Mouse (Mus musculus): ENCODE measurements around the gene Ctr9. TPM values are rescaled to one million over a fixed set of nuclear protein-coding genes. Genes with fewer than 3 reads are reported as not detected.

The Ctr9 gene
- polyA plus RNA-seq, 1 experiment from 2014 or later, result 62.9 TPM

- ATAC-seq (ENCODE audit: low read depth), result peak; percentile 72
- H3K4me3 ChIP-seq (ENCODE audit: low read length), result peak overlapping the region; percentile 98
- peaks cover 36% of the 10 kb centered on the region for H3K36me3 ChIP-seq (ENCODE audit: control insufficient read depth, insufficient read depth, low read length)
- no peaks in the 10 kb centered on the region for H3K9me3 ChIP-seq (ENCODE audit: control insufficient read depth, low read length)
- H3K4me2 ChIP-seq (ENCODE audit: low read depth, low read length), result peak overlapping the region; percentile 80; the same call in 1 of the 2 replicates
- H3K9ac ChIP-seq (ENCODE audit: low read length), result peak overlapping the region; percentile 100
- under 1% methylated on average over 83 of the region's 83 CpGs for WGBS
- no peaks in the 10 kb centered on the region for H3K27me3 ChIP-seq (ENCODE audit: control insufficient read depth, insufficient read depth, low read depth, low read length)
- H3K4me1 ChIP-seq (replicated peaks; ENCODE audit: control insufficient read depth, insufficient read depth, low read length), result peaks cover 20% of the 10 kb centered on the region
- H3K27ac ChIP-seq (ENCODE audit: low read length), result peak overlapping the region; percentile 99
These were observed 53.5 kb downstream of the Ctr9 start for GRCm38 (mm10) chr7:111082043-111082821.

GRCm38 (mm10) chr7:111082822-111083732 is 54.3 kb downstream of the Ctr9 start, which contains the start of gene Eif4g2:
TSS of gene Eif4g2 (minus strand) at chr7:111083030.
- Histone ChIP-seq H3K9me3 (ENCODE audit: control insufficient read depth, low read length) (no peaks in the 10 kb centered on the region), H3K36me3 (ENCODE audit: control insufficient read depth, insufficient read depth, low read length) (peaks cover 27% of the 10 kb centered on the region), H3K27ac (ENCODE audit: low read length) (peak within 1 kb of the TSS; percentile 100), H3K4me3 (ENCODE audit: low read length) (peak within 1 kb of the TSS; percentile 98), H3K4me2 (ENCODE audit: low read depth, low read length) (peak within 1 kb of the TSS; percentile 80), H3K27me3 (ENCODE audit: control insufficient read depth, insufficient read depth, low read depth, low read length) (no peaks in the 10 kb centered on the region), H3K9ac (ENCODE audit: low read length) (peak within 1 kb of the TSS; percentile 100), H3K4me1 (replicated peaks; ENCODE audit: control insufficient read depth, insufficient read depth, low read length) (peaks cover 20% of the 10 kb centered on the region)
- peak; percentile 99 for ATAC-seq (ENCODE audit: low read depth)
- under 1% methylated on average over 69 of the region's 70 CpGs for WGBS

- Histone ChIP-seq H3K9me3 (ENCODE audit: control insufficient read depth, low read length) (no peaks in the 10 kb centered on the region), H3K4me2 (ENCODE audit: low read depth, low read length) (peak overlapping the region; percentile 78), H3K27ac (ENCODE audit: low read length) (peak overlapping the region; percentile 100), H3K27me3 (ENCODE audit: control insufficient read depth, insufficient read depth, low read depth, low read length) (no peaks in the 10 kb centered on the region), H3K36me3 (ENCODE audit: control insufficient read depth, insufficient read depth, low read length) (peaks cover 22% of the 10 kb centered on the region), H3K4me3 (ENCODE audit: low read length) (peak overlapping the region; percentile 98), H3K4me1 (replicated peaks; ENCODE audit: control insufficient read depth, insufficient read depth, low read length) (peaks cover 19% of the 10 kb centered on the region), H3K9ac (ENCODE audit: low read length) (peak overlapping the region; percentile 97)
- no peak for ATAC-seq (ENCODE audit: low read depth)
- WGBS, result 7% methylated on average over 4 of the region's 4 CpGs
These were observed 55.0 kb downstream of the Ctr9 start for GRCm38 (mm10) chr7:111083733-111084120.

GRCm38 (mm10) chr7:111084443-111084842 is 55.7 kb downstream of the Ctr9 start:
- peaks cover 16% of the 10 kb centered on the region for H3K36me3 ChIP-seq (ENCODE audit: control insufficient read depth, insufficient read depth, low read length)
- H3K4me3 ChIP-seq (ENCODE audit: low read length), result no peak overlapping the region
- WGBS, result 71% methylated on average over 2 of the region's 2 CpGs
- H3K4me2 ChIP-seq (ENCODE audit: low read depth, low read length), result no peak overlapping the region
- peaks cover 17% of the 10 kb centered on the region for H3K4me1 ChIP-seq (replicated peaks; ENCODE audit: control insufficient read depth, insufficient read depth, low read length)
- no peaks in the 10 kb centered on the region for H3K27me3 ChIP-seq (ENCODE audit: control insufficient read depth, insufficient read depth, low read depth, low read length)
- no peak for ATAC-seq (ENCODE audit: low read depth)
- H3K27ac ChIP-seq (ENCODE audit: low read length), result no peak overlapping the region
- no peaks in the 10 kb centered on the region for H3K9me3 ChIP-seq (ENCODE audit: control insufficient read depth, low read length)
- H3K9ac ChIP-seq (ENCODE audit: low read length), result 0 out of 2 replicates have a peak overlapping the region, but pooled peaks have one; percentile 11

- Histone ChIP-seq H3K27ac (ENCODE audit: low read length) (no peak overlapping the region), H3K4me2 (ENCODE audit: low read depth, low read length) (no peak overlapping the region), H3K4me1 (replicated peaks; ENCODE audit: control insufficient read depth, insufficient read depth, low read length) (peaks cover 12% of the 10 kb centered on the region), H3K4me3 (ENCODE audit: low read length) (no peak overlapping the region), H3K9ac (ENCODE audit: low read length) (no peak overlapping the region), H3K27me3 (ENCODE audit: control insufficient read depth, insufficient read depth, low read depth, low read length) (no peaks in the 10 kb centered on the region), H3K36me3 (ENCODE audit: control insufficient read depth, insufficient read depth, low read length) (peaks cover 9% of the 10 kb centered on the region; the same call in 1 of the 2 replicates), H3K9me3 (ENCODE audit: control insufficient read depth, low read length) (no peaks in the 10 kb centered on the region)
- no peak for ATAC-seq (ENCODE audit: low read depth)
These were observed 56.4 kb downstream of the Ctr9 start for GRCm38 (mm10) chr7:111085153-111085552.

GRCm38 (mm10) chr7:111095169-111095568 is 66.4 kb downstream of the Ctr9 start:
- no peak overlapping the region for H3K4me3 ChIP-seq (ENCODE audit: low read length)
- H3K4me1 ChIP-seq (replicated peaks; ENCODE audit: control insufficient read depth, insufficient read depth, low read length), result no peaks in the 10 kb centered on the region
- no peak overlapping the region for H3K4me2 ChIP-seq (ENCODE audit: low read depth, low read length)
- H3K27ac ChIP-seq (ENCODE audit: low read length), result no peak overlapping the region
- no peak overlapping the region for H3K9ac ChIP-seq (ENCODE audit: low read length)
- 71% methylated on average over 2 of the region's 2 CpGs for WGBS
- ATAC-seq (ENCODE audit: low read depth), result no peak
- no peaks in the 10 kb centered on the region for H3K36me3 ChIP-seq (ENCODE audit: control insufficient read depth, insufficient read depth, low read length)
- H3K9me3 ChIP-seq (ENCODE audit: control insufficient read depth, low read length), result no peaks in the 10 kb centered on the region
- no peaks in the 10 kb centered on the region for H3K27me3 ChIP-seq (ENCODE audit: control insufficient read depth, insufficient read depth, low read depth, low read length)

- Histone ChIP-seq H3K27ac (ENCODE audit: low read length) (no peak overlapping the region), H3K36me3 (ENCODE audit: control insufficient read depth, insufficient read depth, low read length) (no peaks in the 10 kb centered on the region), H3K4me2 (ENCODE audit: low read depth, low read length) (no peak overlapping the region), H3K9me3 (ENCODE audit: control insufficient read depth, low read length) (no peaks in the 10 kb centered on the region), H3K27me3 (ENCODE audit: control insufficient read depth, insufficient read depth, low read depth, low read length) (no peaks in the 10 kb centered on the region), H3K9ac (ENCODE audit: low read length) (no peak overlapping the region), H3K4me1 (replicated peaks; ENCODE audit: control insufficient read depth, insufficient read depth, low read length) (no peaks in the 10 kb centered on the region), H3K4me3 (ENCODE audit: low read length) (no peak overlapping the region)
- no peak for ATAC-seq (ENCODE audit: low read depth)
- 87% methylated on average over 1 of the region's 1 CpGs for WGBS
These were observed 69.4 kb downstream of the Ctr9 start for GRCm38 (mm10) chr7:111098196-111098595.

All from lung, embryonic 16.5 days (tissue).